Mouse (Mus musculus) heart, adult 2 months (tissue): ENCODE measurements around the gene Crkl. TPM values are rescaled to one million over a fixed set of nuclear protein-coding genes. Genes with fewer than 3 reads are reported as not detected.

Experiments used
- DNase-seq, 2 experiments: peaks; one replicate each; pipeline ENCODE4 v3.0.0; 2021
- H3K27ac ChIP-seq: fragments of 200-600 bp; 2 replicates; pipeline ENCODE4 v1.8.1; 2022
- H3K27me3 ChIP-seq: fragments of 200-500 bp; 2 replicates; pipeline ENCODE4 v1.6.1; 2012; ENCODE audit warnings: mild to moderate bottlenecking, low read length, inconsistent platforms, mixed read lengths; ENCODE audit not compliant: control insufficient read depth, insufficient read depth
- H3K36me3 ChIP-seq: fragments of 200-500 bp; 2 replicates; pipeline ENCODE4 v1.6.1; 2012; ENCODE audit warnings: low read length, inconsistent platforms; ENCODE audit not compliant: control insufficient read depth, insufficient read depth
- H3K4me1 ChIP-seq: fragments of 200-500 bp; 2 replicates; pipeline ENCODE4 v1.6.1; 2011; ENCODE audit warnings: low read length; ENCODE audit not compliant: control insufficient read depth, insufficient read depth
- H3K4me3 ChIP-seq: fragments of 200-600 bp; 2 replicates; pipeline ENCODE4 v1.8.1; 2022
- H3K79me2 ChIP-seq: fragments of 200-500 bp; replicated peaks from 2 replicates; pipeline ENCODE4 v1.6.1; 2012; ENCODE audit warnings: mild to moderate bottlenecking, inconsistent platforms, low read length, moderate library complexity, mixed read lengths; ENCODE audit not compliant: control insufficient read depth, insufficient read depth
- H3K9ac ChIP-seq: fragments of 200-500 bp; 2 replicates; pipeline ENCODE4 v1.6.1; 2012; ENCODE audit warnings: low read depth, mild to moderate bottlenecking, control low read depth, inconsistent platforms, low read length, mixed read lengths
- CTCF ChIP-seq: fragments of 200-600 bp; IDR thresholded peaks from 2 replicates; pipeline ENCODE4 v1.8.1; 2022; ENCODE audit warnings: antibody characterized with exemption, mild to moderate bottlenecking, moderate library complexity
- EP300 ChIP-seq: fragments of 200-500 bp; IDR thresholded peaks from 2 replicates; pipeline ENCODE4 v1.6.1; 2011; ENCODE audit warnings: low read depth, low read length, control low read depth; ENCODE audit not compliant: insufficient read depth
- POLR2A ChIP-seq: fragments of 200-500 bp; IDR thresholded peaks from 2 replicates; pipeline ENCODE4 v1.6.1; 2011; ENCODE audit warnings: mild to moderate bottlenecking, low read depth, low read length, control low read depth; ENCODE audit not compliant: insufficient read depth
- WGBS: fragments of 180-500 bp; shearing (Covaris S2); methylation state at CpG from one replicate; pipeline ENCODE4 v1.1.7; 2018; 5-methylcytosine and 5-hydroxymethylcytosine counted together
- intact Hi-C: fragments of 180-260 bp; cut with DNase I; formaldehyde crosslinking; loops from one replicate; pipeline ENCODE4 v1.15.1; 2025
- polyA plus RNA-seq: library from polyadenylated mRNA; depleted of rRNA; stranded (reverse); fragments of >200 nt; gene quantifications from 2 replicates; pipeline ENCODE4 v1.2.3, GENCODE M21; 2012
- total RNA-seq, 2 experiments: library from RNA; stranded (reverse); gene quantifications; 2 replicates each; pipeline ENCODE4 v1.2.3; 2021

Crkl gene
- total and polyA plus RNA-seq, 3 experiments = 26.2 to 31.2 (median 27.2) TPM

GRCm38 (mm10) chr16:17489469-17490111 is 37.8 kb downstream of the Crkl start, which contains the start of gene Aifm3:
Gene Aifm3 (plus strand): TSS chr16:17489611.
- Histone ChIP-seq H3K9ac (peak within 1 kb of the TSS; percentile 41; the same call in 1 of the 2 replicates), H3K4me3 (peak within 1 kb of the TSS; percentile 49), H3K36me3 (peaks cover 2% of the 10 kb centered on the region), H3K79me2 (no peaks in the 10 kb centered on the region), H3K4me1 (peaks cover 2% of the 10 kb centered on the region), H3K27me3 (peaks cover 2% of the 10 kb centered on the region; the same call in 1 of the 2 replicates), H3K27ac (no peak within 1 kb of the TSS)
- WGBS = 4% methylated on average over 47 of the region's 47 CpGs
- peak; percentile 22 to 29 for DNase-seq
- intact Hi-C loops = no loop called here
- no peak for TF ChIP-seq POLR2A
- TF ChIP-seq EP300 = no peak
- TF ChIP-seq CTCF = no peak

GRCm38 (mm10) chr16:17491154-17491553 is 39.4 kb downstream of the Crkl start:
- no peak for DNase-seq
- H3K27ac ChIP-seq = no peak overlapping the region
- H3K36me3 ChIP-seq = no peaks in the 10 kb centered on the region; the same call in 1 of the 2 replicates
- no peaks in the 10 kb centered on the region for H3K79me2 ChIP-seq
- H3K4me3 ChIP-seq = no peak overlapping the region
- intact Hi-C loops = no loop called here
- H3K4me1 ChIP-seq = peaks cover 2% of the 10 kb centered on the region
- TF ChIP-seq POLR2A (no peak), EP300 (no peak), CTCF (no peak)
- WGBS = 80% methylated on average over 5 of the region's 5 CpGs
- H3K27me3 ChIP-seq = peaks cover 2% of the 10 kb centered on the region; the same call in 1 of the 2 replicates
- H3K9ac ChIP-seq = no peak overlapping the region

GRCm38 (mm10) chr16:17491896-17492561 is 40.2 kb downstream of the Crkl start:
- Histone ChIP-seq H3K4me3 (no peak overlapping the region), H3K9ac (no peak overlapping the region), H3K27ac (no peak overlapping the region), H3K27me3 (peaks cover 2% of the 10 kb centered on the region; the same call in 1 of the 2 replicates), H3K79me2 (no peaks in the 10 kb centered on the region), H3K36me3 (no peaks in the 10 kb centered on the region), H3K4me1 (peaks cover 4% of the 10 kb centered on the region)
- TF ChIP-seq CTCF = no peak
- intact Hi-C loops = no loop called here
- WGBS = 71% methylated on average over 5 of the region's 5 CpGs
- no peak for DNase-seq

DNA sequence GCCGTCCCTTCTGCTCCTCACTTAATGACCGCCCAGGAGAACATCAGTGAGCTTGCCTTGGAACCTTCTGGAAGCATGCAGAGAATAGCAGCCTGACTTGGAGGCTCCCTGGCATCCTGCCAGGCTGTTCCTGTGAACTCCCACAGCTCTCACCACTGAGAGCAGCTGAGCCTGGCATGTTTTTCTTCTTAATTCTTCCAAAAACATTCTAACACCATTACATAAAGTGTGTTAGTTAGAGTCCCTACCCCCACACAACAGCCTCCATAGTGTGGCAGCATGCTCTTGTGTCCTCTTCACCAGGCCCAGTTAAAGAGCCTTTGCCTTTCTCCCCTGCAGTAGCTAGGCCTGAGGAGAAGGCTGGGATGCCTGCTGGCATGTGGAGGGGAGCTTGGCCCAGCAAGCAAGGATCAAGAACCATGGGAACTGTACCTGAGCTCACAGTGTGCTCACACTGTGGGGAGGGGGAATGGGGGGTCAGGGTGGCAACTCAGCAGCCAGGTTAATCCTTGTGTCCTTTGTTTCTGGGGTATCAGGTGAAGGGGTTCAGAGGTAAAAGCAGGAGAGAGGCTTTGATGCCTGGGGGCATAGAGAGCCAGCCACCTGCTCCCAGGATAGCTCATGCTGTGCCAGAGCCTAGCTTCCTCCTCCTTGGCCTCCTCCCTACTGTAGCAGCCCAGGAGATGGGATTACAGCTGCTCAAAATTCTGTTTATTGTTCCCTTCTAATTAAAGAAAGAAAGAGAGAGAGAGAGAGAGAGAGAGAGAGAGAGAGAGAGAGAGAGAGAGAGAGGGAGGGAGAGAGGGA is 44.9 kb downstream of the Crkl start:
- Histone ChIP-seq H3K27ac (no peak overlapping the region), H3K9ac (no peak overlapping the region), H3K4me3 (no peak overlapping the region), H3K27me3 (no peaks in the 10 kb centered on the region), H3K79me2 (no peaks in the 10 kb centered on the region), H3K4me1 (peaks cover 4% of the 10 kb centered on the region), H3K36me3 (no peaks in the 10 kb centered on the region)
- WGBS = 26% methylated on average over 2 of the region's 2 CpGs
- no peak for TF ChIP-seq POLR2A
- TF ChIP-seq CTCF = no peak
- TF ChIP-seq EP300 = no peak
- DNase-seq = peak; percentile 42
- intact Hi-C loops = no loop called here

- no peak for TF ChIP-seq POLR2A
- TF ChIP-seq CTCF = no peak
- TF ChIP-seq EP300 = no peak
- 54% methylated on average over 10 of the region's 10 CpGs for WGBS
Observed at GRCm38 (mm10) chr16:17499249-17499883, 47.6 kb downstream of the Crkl start.

More at GRCm38 (mm10) chr16:17499249-17499883, 47.6 kb downstream of the Crkl start:
- no peak for DNase-seq
- Histone ChIP-seq H3K79me2 (no peaks in the 10 kb centered on the region), H3K27ac (no peak overlapping the region), H3K4me1 (peaks cover 4% of the 10 kb centered on the region), H3K9ac (no peak overlapping the region), H3K27me3 (no peaks in the 10 kb centered on the region), H3K4me3 (no peak overlapping the region), H3K36me3 (no peaks in the 10 kb centered on the region)
- intact Hi-C loops = no loop called here
